Mouse (Mus musculus): Measurements from ENCODE around the gene Pate2. TPM values are rescaled to one million over a fixed set of nuclear protein-coding genes. Genes with fewer than 3 reads are reported as not detected.

The Pate2 gene
- total RNA-seq, 2 experiments from 2014 or later = 0.16 to 0.60 TPM

Other genes starting within 250 kb of the Pate2 start
- 10 to 100 TPM; 14.2 to 17.9 TPM for gene Cdon, start 149.2 kb upstream of the Pate2 start, total RNA-seq (2021)
- not detected for gene Gm1113, start 52.0 kb upstream of the Pate2 start, total RNA-seq (2021)
- gene Ddx25, start 11.8 kb upstream of the Pate2 start, total RNA-seq (2021) = under 1 TPM; 0.56 to 0.79 TPM
- 10 to 100 TPM; 10.6 to 13.3 TPM for gene Pus3, start 11.7 kb upstream of the Pate2 start, total RNA-seq (2021)
- gene Hyls1, start 114 bp downstream of the Pate2 start, total RNA-seq (2021) = 1 to 10 TPM; 3.3 to 4.2 TPM
- gene Pate4, start 41.7 kb downstream of the Pate2 start, total RNA-seq (2021) = not detected
- not detected for gene Pate3, start 77.9 kb downstream of the Pate2 start, total RNA-seq (2021)
- not detected for gene Pate1, start 117.1 kb downstream of the Pate2 start, total RNA-seq (2021)
- not detected for gene Gm17677, start 170.8 kb downstream of the Pate2 start, total RNA-seq (2021)
- gene Gm17727, start 207.8 kb downstream of the Pate2 start, total RNA-seq (2021) = not detected
- gene Gm27235, start 219.8 kb downstream of the Pate2 start, total RNA-seq (2021) = not detected
- not detected for gene D730048I06Rik, start 219.8 kb downstream of the Pate2 start, total RNA-seq (2021)

All from adrenal gland, postnatal 36 days (tissue).